Mouse (Mus musculus) heart, embryonic 15.5 days (tissue): Measurements from ENCODE around the gene Gfod1. TPM values are rescaled to one million over a fixed set of nuclear protein-coding genes. Genes with fewer than 3 reads are reported as not detected.

Experiments
- ATAC-seq: fragments of 200-750 bp; cut with Nextera tagmentation; replicated peaks from 2 replicates; pipeline ENCODE4 v1.8.0; 2017; ENCODE audit warnings: low read depth, moderate TSS enrichment; ENCODE audit not compliant: insufficient number of reproducible peaks, insufficient read depth, low FRiP score
- H3K27ac ChIP-seq: fragments of 300-500 bp; sonication (generic); 2 replicates; pipeline ENCODE4 v1.5.1; 2015; ENCODE audit warnings: mild to moderate bottlenecking, inconsistent platforms
- H3K27me3 ChIP-seq: fragments of 300-500 bp; sonication (generic); 2 replicates; pipeline ENCODE4 v1.6.1; 2015; ENCODE audit warnings: inconsistent platforms
- H3K36me3 ChIP-seq: fragments of 300-500 bp; sonication (generic); 2 replicates; pipeline ENCODE4 v1.6.1; 2015; ENCODE audit warnings: mild to moderate bottlenecking, inconsistent platforms
- H3K4me1 ChIP-seq: fragments of 300-500 bp; sonication (generic); replicated peaks from 2 replicates; pipeline ENCODE4 v1.6.1; 2015; ENCODE audit warnings: inconsistent platforms
- H3K4me2 ChIP-seq: fragments of 300-500 bp; sonication (generic); 2 replicates; pipeline ENCODE4 v1.6.1; 2015; ENCODE audit warnings: inconsistent platforms, mild to moderate bottlenecking, moderate library complexity
- H3K4me3 ChIP-seq: fragments of 300-500 bp; sonication (generic); 2 replicates; pipeline ENCODE4 v1.5.1; 2015; ENCODE audit warnings: mild to moderate bottlenecking, inconsistent platforms
- H3K9ac ChIP-seq: fragments of 300-500 bp; sonication (generic); 2 replicates; pipeline ENCODE4 v1.6.1; 2015; ENCODE audit warnings: mild to moderate bottlenecking, inconsistent platforms
- H3K9me3 ChIP-seq: fragments of 300-500 bp; sonication (generic); replicated peaks from 2 replicates; pipeline ENCODE4 v1.6.1; 2016; ENCODE audit warnings: inconsistent platforms
- WGBS: fragments of 180-500 bp; shearing (Covaris S2); methylation state at CpG from one replicate; pipeline ENCODE4 v1.1.7; 2015; ENCODE audit warnings: mixed read lengths; 5-methylcytosine and 5-hydroxymethylcytosine counted together
- polyA plus RNA-seq: library from polyadenylated mRNA; unstranded; fragments of >200 nt; fragmentation: Nextera tagmentation; extraction: Ambion mirVana; gene quantifications from 2 replicates; pipeline ENCODE4 v1.2.1, GENCODE M21; 2015

Gfod1 gene
- polyA plus RNA-seq, 1 experiment from 2014 or later = 0.73 TPM

DNA sequence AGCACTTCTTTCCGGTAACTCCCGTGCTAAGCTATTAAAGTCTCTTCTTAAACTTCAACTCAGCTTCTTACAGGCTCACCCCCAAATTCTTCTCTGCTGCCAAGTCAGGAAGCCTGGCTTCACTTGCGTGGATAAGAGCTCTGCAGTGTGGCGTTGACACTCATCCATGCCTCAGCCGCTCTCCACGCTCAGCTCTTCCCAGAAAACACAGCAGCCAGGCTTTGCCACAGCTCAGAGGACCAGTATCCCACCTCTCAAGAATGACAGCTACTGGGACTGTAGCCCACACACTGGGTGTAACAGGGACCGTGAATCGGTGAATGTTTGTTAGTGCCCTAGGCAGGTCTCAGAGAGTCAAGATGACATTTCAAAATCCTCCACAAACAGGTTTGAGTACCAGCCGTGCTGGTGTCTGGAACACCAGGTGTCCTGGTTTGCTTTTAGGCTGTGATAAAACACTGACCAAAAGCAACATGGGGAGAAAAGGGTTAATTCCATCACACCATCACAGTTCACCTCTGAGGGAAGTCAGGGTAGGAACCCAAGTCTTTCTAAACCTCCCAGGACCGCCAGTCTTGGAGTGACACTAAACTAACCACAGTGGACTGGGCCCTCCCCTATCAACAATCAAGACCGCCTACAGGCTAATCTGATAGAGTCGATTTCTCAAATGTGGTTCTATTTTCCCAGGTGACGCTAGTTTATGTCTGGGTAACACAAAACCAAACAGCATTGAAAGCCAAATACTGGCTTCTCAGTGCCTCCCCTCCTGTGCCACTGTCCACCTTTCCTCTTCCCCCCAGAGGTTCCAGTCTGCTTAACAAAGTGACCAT lies 31.5 kb downstream of the Gfod1 start:
- peak; percentile 61; the same call in 1 of the 2 replicates for ATAC-seq
- peak overlapping the region; percentile 8; the same call in 1 of the 2 replicates for H3K4me2 ChIP-seq
- H3K27ac ChIP-seq = peak overlapping the region; percentile 28
- H3K4me1 ChIP-seq = peaks cover 30% of the 10 kb centered on the region
- no peaks in the 10 kb centered on the region for H3K9me3 ChIP-seq
- H3K27me3 ChIP-seq = no peaks in the 10 kb centered on the region
- no peaks in the 10 kb centered on the region for H3K36me3 ChIP-seq
- WGBS = 46% methylated on average over 13 of the region's 13 CpGs
- no peak overlapping the region for H3K4me3 ChIP-seq
- H3K9ac ChIP-seq = no peak overlapping the region

DNA sequence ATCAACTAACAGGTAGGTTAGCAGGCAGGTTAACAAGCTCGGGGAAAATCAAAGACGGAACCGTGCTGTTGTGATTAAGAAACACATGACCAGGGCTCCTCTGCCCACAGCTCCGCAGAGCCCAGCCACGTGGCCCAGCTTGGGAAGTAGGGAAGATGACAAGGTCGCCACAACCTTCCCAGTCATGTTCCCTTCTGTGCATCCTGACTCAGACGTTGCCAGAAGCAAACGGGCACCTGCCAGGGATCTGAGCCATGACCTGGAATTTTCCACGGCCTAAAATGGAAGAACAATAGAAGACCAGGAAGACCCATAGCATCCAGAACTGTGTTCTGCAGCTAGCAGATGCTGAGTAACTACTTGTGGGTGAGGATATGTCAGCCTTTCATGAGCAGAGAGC lies 32.5 kb downstream of the Gfod1 start:
- no peak overlapping the region for H3K27ac ChIP-seq
- ATAC-seq = no peak

GRCm38 (mm10) chr13:43270220-43270597 lies 33.8 kb downstream of the Gfod1 start:
- WGBS = 68% methylated on average over 10 of the region's 10 CpGs
- H3K4me1 ChIP-seq = peaks cover 35% of the 10 kb centered on the region
- no peak overlapping the region for H3K9ac ChIP-seq
- ATAC-seq = no peak
- no peaks in the 10 kb centered on the region for H3K9me3 ChIP-seq
- H3K4me3 ChIP-seq = no peak overlapping the region
- no peaks in the 10 kb centered on the region for H3K27me3 ChIP-seq
- no peak overlapping the region for H3K27ac ChIP-seq
- no peak overlapping the region for H3K4me2 ChIP-seq
- no peaks in the 10 kb centered on the region for H3K36me3 ChIP-seq

More for the DNA sequence above, 32.5 kb downstream of the Gfod1 start:
- H3K4me2 ChIP-seq = no peak overlapping the region
- H3K27me3 ChIP-seq = no peaks in the 10 kb centered on the region
- H3K9ac ChIP-seq = no peak overlapping the region
- peaks cover 30% of the 10 kb centered on the region for H3K4me1 ChIP-seq
- no peaks in the 10 kb centered on the region for H3K9me3 ChIP-seq
- 41% methylated on average over 9 of the region's 9 CpGs for WGBS
- H3K4me3 ChIP-seq = no peak overlapping the region
- no peaks in the 10 kb centered on the region for H3K36me3 ChIP-seq

- Histone ChIP-seq H3K36me3 (no peaks in the 10 kb centered on the region), H3K9me3 (no peaks in the 10 kb centered on the region), H3K4me1 (peaks cover 39% of the 10 kb centered on the region), H3K4me2 (no peak overlapping the region), H3K27ac (no peak overlapping the region), H3K4me3 (no peak overlapping the region), H3K9ac (no peak overlapping the region), H3K27me3 (no peaks in the 10 kb centered on the region)
- 53% methylated on average over 4 of the region's 4 CpGs for WGBS
- no peak for ATAC-seq
Observed at GRCm38 (mm10) chr13:43269460-43270219, 34.3 kb downstream of the Gfod1 start.

GRCm38 (mm10) chr13:43268539-43269327 lies 35.2 kb downstream of the Gfod1 start:
- Histone ChIP-seq H3K4me3 (no peak overlapping the region), H3K4me2 (no peak overlapping the region), H3K27ac (no peak overlapping the region), H3K9ac (no peak overlapping the region), H3K36me3 (no peaks in the 10 kb centered on the region), H3K4me1 (peaks cover 39% of the 10 kb centered on the region), H3K9me3 (no peaks in the 10 kb centered on the region), H3K27me3 (no peaks in the 10 kb centered on the region)
- 52% methylated on average over 12 of the region's 12 CpGs for WGBS
- ATAC-seq = no peak

- Histone ChIP-seq H3K4me2 (no peak overlapping the region), H3K27ac (no peak overlapping the region), H3K9me3 (no peaks in the 10 kb centered on the region), H3K4me3 (no peak overlapping the region), H3K36me3 (no peaks in the 10 kb centered on the region), H3K4me1 (peaks cover 44% of the 10 kb centered on the region), H3K9ac (no peak overlapping the region), H3K27me3 (no peaks in the 10 kb centered on the region)
- 84% methylated on average over 2 of the region's 2 CpGs for WGBS
- ATAC-seq = no peak
Observed at GRCm38 (mm10) chr13:43267902-43268301, 36.1 kb downstream of the Gfod1 start.

DNA sequence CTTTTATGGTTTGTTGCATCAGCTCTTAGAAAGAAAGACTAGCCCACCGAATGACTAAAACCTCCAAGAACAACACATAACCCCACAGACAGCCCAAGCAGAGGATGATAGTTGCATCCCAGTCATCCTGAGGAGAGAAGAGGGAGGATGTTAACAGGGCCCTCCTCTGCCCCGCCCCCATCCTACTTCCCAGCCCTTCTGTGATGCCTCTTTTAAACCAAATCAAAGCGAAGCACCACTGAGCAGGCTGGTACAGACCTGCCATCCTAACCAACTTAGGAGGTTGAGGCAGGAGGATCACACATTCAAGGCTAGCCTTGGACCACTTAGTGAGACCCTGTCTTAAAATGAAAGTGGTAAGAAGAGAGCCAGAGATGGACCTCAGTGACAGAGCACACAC lies 36.8 kb downstream of the Gfod1 start:
- WGBS = 89% methylated on average over 3 of the region's 3 CpGs

DNA sequence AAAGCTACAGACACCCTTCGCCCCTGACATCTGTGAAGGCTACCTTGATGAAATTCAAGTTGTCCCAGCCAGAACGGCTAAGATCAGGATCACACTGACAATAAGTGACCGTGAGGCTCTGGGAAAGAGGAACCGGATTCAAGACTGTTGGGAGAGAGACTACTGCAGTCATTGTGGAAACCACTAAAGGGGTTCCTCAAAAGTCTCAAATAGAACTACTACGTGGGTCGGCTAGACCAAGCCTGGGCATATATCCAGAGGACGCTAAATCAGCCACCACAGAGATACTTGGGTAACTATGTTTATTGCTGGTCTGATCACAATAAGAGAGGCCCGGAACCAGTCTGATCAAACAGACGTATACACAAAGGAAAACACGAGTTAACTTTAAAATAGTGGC lies 37.6 kb downstream of the Gfod1 start:
- Histone ChIP-seq H3K9ac (no peak overlapping the region), H3K4me3 (no peak overlapping the region), H3K9me3 (no peaks in the 10 kb centered on the region), H3K27me3 (no peaks in the 10 kb centered on the region), H3K4me2 (no peak overlapping the region), H3K36me3 (no peaks in the 10 kb centered on the region), H3K27ac (no peak overlapping the region), H3K4me1 (peaks cover 38% of the 10 kb centered on the region)
- ATAC-seq = no peak
- 82% methylated on average over 10 of the region's 10 CpGs for WGBS

More for the DNA sequence above, 36.8 kb downstream of the Gfod1 start:
- Histone ChIP-seq H3K4me1 (peaks cover 44% of the 10 kb centered on the region), H3K4me3 (no peak overlapping the region), H3K4me2 (no peak overlapping the region), H3K27ac (no peak overlapping the region), H3K9ac (no peak overlapping the region), H3K27me3 (no peaks in the 10 kb centered on the region), H3K9me3 (no peaks in the 10 kb centered on the region), H3K36me3 (no peaks in the 10 kb centered on the region)
- no peak for ATAC-seq

- Histone ChIP-seq H3K4me2 (no peak overlapping the region), H3K36me3 (no peaks in the 10 kb centered on the region), H3K27me3 (no peaks in the 10 kb centered on the region), H3K9ac (no peak overlapping the region), H3K27ac (no peak overlapping the region), H3K4me3 (no peak overlapping the region), H3K9me3 (no peaks in the 10 kb centered on the region), H3K4me1 (peaks cover 31% of the 10 kb centered on the region)
- no peak for ATAC-seq
- WGBS = 35% methylated on average over 4 of the region's 4 CpGs
Observed at GRCm38 (mm10) chr13:43265116-43265515, 38.9 kb downstream of the Gfod1 start.

DNA sequence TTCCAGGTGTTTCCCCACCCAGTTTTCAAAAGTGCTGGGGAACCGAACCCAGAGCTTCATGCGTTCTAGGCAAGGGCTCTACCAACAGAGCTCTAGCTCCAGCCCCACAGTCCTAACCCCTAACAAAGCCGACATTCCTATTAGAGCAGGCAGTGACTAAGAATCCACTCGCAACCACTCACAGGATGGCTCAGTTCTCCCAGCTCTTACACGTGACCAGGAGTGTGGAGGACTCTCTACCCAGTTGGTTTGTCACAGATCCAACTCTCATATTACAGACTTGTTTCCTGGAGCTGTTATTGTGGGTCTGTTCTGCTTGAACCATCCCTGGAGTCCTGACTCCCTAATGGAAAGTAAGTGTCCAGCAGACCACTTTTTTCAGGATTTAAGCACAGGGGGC lies 40.3 kb downstream of the Gfod1 start:
- WGBS = 80% methylated on average over 5 of the region's 5 CpGs
- Histone ChIP-seq H3K9ac (no peak overlapping the region), H3K4me3 (no peak overlapping the region), H3K4me1 (peaks cover 24% of the 10 kb centered on the region), H3K36me3 (no peaks in the 10 kb centered on the region), H3K27me3 (no peaks in the 10 kb centered on the region), H3K4me2 (no peak overlapping the region), H3K9me3 (no peaks in the 10 kb centered on the region), H3K27ac (no peak overlapping the region)
- no peak for ATAC-seq

DNA sequence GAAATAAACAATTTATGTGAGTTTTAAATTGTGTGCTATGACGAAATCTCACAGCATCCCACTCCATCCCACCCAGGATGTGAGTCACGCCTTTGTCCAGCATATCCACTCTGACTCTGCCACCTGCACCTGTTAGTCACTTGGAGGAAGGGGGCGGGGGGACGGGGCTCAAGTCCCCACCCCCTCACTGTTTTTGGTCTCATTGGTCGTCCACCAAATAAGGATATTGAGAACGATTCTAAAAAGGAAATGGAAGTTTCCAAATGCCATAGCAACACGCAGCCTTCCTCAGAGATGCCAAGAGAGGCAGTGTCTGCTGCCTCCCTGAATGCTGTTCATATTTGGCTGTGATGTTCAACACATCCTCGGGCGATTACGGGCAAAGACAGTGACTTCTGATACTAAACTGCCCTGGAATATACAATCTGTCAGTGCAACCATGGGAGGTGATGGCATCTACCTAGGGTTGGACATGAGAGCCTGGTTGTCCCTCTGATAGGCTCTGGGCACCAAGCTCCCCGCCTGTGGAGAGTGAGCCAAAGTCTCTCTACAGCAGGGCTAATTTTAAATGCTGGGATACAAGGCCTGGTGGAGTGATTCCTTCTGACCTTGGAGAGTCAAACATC lies 41.7 kb downstream of the Gfod1 start:
- peaks cover 26% of the 10 kb centered on the region for H3K4me1 ChIP-seq
- 72% methylated on average over 11 of the region's 11 CpGs for WGBS
- no peaks in the 10 kb centered on the region for H3K27me3 ChIP-seq
- no peak overlapping the region; the same call in 1 of the 2 replicates for H3K4me2 ChIP-seq
- no peak overlapping the region for H3K9ac ChIP-seq
- no peaks in the 10 kb centered on the region for H3K36me3 ChIP-seq
- H3K9me3 ChIP-seq = no peaks in the 10 kb centered on the region
- no peak for ATAC-seq
- no peak overlapping the region for H3K4me3 ChIP-seq
- H3K27ac ChIP-seq = peak overlapping the region; percentile 63
